Mouse (Mus musculus): ENCODE data around the gene Gm17359.
A peak's percentile ranks its signal among the peaks of the same experiment; 100 is the strongest.

The Gm17359 gene

DNA sequence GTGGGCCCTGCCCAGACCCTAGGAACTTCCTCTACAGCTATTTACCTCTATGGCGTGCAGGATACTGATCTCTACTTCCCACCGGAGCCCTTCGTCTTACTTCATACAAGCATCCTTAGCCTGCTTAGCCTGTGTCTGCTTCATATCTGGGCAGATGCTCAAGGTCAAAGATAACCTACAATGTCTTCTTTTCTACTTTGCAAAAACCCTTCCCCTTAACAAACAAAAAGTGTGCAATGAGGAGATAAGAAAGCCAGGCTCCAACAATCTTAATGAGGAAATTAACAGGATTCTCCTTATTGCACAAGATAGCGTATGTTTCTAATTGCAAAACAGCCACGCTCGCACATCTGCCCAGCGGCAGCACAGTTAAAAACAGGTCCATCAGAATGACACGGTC, 141.9 kb downstream of the Gm17359 start:
- no peak for DNase-seq (ENCODE audit: low spot score)

DNA sequence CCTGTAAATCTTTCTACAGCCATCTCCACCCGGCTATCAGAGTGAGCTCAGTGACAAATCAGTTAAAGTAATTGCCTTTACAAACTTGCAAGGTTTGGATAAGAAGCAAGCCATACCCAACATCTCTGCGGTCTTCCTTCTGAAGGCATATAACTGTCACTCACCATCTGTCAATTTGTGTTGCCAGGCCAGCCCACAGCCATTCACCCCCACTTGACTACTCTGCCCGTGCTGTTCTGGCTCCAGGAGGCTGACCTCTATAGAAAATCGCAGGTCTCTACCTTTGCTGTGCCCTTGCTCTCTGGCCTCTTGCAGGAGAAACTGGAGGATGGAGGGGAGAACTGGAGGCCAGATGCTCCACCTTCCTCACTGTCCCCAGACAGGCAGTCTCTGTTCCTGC, 142.4 kb downstream of the Gm17359 start:
- no peak for DNase-seq (ENCODE audit: low spot score)

DNA sequence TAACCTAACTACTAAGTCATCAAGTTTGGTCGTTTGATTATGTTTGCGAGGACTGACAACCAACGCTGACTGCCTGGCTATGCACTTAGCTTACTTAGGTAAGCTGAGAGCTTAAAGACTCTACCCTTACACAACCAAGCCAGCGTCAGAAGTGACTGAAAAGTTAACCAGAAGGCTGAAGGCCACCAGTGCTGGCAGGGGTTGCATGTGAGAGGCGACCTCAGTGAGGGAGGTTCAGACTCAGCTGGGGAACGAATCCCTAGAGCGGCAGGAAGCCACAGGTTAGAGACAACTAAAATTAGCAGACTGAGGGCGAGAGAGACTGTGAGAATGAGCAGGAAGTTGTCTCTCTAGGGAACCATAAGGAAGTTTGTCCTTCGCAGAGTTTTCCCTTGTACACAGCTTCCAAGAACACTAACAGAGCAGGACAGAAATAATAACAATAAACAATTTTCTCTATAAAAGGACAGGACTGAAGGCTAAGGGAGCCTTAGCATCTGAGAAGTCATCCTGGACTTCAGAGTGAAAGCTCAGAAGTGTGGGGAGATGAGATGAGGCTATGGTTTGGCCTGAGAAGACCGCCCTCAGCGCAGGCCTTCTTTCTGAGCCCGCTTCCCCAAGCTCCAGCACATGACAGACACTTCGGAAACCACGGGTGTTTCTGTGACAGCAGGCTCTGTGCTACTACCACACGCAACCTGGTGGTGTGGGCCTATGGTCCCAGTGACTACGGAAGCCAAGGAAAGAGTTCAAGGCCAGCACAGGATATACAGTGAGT, 148.0 kb downstream of the Gm17359 start:
- DNase-seq (ENCODE audit: low spot score) = no peak

DNA sequence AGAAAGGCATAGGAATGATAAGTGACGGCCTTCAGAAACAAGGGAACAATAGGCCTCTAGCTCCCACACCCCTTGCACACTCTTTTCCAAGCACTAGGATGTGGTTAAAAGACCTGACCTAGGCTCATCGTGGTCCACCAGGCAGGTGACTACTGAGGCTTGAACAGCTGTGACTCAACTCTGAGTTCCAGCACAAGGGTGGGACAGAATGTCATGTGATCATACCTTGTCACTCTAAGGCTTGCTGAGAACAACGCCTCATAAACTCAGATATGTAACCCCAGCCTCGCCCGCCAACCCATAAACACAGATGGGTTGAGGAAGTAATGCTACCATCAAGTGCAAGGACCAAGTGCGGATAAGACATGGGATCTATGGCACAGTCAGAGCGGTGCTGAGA, 151.6 kb downstream of the Gm17359 start:
- no peak for DNase-seq (ENCODE audit: low spot score)

DNA sequence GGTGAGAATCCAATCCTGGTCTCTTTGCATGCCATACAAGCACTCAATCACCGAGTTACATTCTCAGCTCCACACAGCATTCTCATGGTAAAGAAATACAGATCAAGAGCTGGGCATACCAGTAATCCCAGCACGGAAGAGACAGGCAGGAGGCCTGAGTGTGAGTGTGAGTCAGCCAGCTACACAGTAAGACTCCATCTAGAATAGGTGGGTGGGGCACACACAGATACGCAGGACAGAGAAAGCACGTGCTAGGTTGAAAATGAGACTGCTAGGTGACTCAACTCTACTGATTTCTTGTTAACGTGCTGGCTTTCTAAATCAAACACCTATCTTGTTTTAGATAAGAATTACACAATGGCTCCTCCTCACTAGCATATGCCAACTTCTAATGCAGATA, 153.6 kb downstream of the Gm17359 start:
- no peak for DNase-seq (ENCODE audit: low spot score)

DNA sequence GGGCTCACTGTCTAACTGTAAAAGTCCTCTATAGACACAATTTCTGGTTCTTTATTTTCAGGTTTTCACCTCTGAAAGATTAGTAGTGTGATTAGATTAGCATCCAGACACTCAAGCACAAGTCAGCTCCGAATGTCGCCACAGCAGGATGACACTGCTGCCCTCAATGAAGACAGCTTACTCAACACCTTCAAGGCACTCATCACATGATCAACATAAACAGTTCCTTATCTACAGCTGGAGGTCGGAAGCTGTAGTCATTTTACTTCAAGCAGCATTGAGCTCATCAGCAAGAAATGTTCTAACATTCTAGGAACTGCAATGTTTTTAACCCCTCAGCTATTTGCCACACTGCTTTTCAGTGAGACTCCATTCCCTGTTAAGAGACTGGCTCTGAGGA, 155.2 kb downstream of the Gm17359 start:
- no peak for DNase-seq (ENCODE audit: low spot score)

DNA sequence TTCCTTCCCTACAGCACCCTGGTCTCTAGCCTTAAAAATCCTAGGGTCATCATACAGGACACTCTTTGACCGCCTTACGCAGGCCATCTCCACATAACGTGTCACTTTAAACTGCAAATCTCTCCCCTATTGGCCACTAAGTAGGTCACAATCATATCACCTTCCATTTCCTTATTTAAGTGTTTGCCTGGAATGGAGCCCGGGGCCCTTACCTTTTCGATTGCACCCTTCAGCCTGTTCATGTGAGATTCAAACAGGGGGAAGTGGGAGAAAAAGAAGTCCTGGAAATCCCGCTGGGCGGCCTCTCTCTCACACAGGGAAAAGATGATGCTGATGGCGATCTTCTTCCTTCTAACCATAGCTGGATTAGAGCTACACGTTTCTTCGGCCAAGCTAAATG, 156.6 kb downstream of the Gm17359 start:
- no peak for DNase-seq (ENCODE audit: low spot score)

DNA sequence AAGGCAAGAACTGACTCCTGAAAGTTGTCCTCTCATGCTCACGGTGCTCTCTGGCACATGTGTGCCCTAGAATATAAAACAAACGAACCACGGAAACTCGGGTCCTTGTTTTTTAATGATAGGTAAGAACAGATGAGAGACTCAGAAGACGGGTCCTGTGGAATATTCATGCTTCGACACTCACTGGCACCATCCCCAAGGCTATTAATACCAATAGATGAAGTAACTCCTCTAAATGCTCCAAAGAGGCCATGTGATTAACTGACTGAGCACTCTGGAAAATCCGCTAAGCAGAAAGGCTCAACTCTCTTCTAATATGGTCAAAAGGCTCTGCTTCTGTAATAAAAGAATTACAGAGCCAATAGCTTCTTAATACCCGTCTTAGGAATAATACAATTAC, 157.6 kb downstream of the Gm17359 start:
- DNase-seq (ENCODE audit: low spot score) = no peak

DNA sequence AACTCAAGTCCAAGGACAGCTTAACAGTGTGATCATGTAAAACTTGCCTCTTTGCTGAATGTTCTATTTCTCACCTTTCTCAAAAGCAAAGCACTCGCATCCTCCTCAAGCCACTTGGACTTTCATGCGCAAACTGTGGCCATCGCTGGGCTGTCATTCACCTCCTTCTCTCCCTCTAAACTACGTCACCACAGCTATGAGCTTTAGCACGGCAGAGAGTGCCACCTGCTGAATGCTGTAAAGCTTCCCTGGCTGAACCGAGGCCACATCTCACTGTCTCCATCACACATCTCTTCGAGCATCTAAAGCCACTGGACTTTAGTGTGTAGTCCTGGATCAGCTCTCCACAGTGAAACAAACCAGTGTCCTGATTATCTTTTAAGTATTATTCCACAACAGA, 158.7 kb downstream of the Gm17359 start:
- no peak for DNase-seq (ENCODE audit: low spot score)

DNA sequence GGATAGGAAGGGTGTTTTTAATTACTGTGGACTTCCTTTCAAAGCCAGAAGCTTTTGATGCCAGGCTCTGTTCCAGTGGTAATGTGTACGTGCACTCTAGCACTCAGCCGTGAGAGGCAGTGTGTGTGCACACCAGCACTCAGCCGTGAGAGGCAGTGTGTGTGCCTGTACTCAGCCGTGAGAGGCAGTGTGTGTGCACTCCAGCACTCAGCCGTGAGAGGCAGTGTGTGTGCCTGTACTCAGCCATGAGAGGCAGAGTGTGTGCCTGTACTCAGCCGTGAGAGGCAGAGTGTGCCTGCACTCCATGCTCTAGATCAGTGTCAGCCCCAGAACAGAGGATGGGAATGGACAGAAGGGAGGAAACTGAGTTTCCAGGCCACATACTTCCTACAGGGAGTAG, 160.2 kb downstream of the Gm17359 start:
- no peak for DNase-seq (ENCODE audit: low spot score)

DNA sequence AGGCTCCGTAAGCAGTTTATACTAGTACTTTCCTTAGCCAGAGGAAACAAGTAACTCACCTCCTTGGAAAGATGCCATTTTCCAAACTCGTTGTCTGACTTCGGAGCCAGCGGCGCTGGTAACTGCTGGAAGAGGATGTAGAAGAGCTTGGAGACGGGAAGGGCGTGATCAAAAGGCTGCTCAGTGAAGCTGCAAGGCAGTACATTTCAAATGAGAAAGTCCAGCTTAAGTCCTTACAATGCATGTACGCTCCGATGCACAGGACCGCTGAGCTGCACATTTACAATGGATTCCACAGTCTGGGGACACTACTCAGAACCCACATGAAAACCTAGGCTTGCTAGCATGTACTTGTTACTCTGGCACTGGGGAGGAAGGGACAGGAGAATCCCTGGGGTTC, 163.8 kb downstream of the Gm17359 start:
- DNase-seq (ENCODE audit: low spot score) = peak; percentile 61

DNA sequence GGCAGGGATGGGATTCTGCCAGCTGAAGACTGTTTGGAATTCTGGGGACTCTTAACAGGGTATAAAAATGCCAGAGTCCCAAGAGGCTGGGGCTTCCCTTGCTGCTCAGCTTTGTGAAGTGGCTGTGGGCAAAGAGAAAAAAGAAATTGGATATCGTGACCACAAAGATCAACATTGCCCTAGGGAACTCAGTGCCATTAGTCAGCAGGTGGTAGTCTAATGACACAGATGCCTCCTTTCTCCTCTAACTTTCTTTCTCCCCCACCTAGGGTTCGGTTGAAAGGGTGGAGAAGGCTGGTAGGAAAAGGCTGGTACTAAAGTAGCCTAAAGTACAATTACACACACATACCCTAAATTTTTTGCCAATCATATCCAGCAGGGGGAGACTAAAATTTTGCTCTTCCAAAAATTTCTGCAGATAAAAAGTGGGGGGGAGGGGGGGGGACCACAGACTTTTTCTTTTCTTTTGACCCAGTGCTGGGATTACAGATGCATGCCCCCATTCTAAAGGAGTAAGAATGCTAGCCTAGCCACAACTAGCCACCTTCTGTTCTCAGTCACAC, 164.8 kb downstream of the Gm17359 start:
- DNase-seq (ENCODE audit: low spot score) = no peak
